Mouse (Mus musculus) forebrain, embryonic 13.5 days (tissue): ENCODE measurements around the gene Mcrip1. TPM values are rescaled to one million over a fixed set of nuclear protein-coding genes. Genes with fewer than 3 reads are reported as not detected.

Source experiments
- ATAC-seq: fragments of 200-750 bp; cut with Nextera tagmentation; 2 replicates; pipeline ENCODE4 v1.8.0; 2017
- H3K27ac ChIP-seq: fragments of 300-500 bp; sonication (generic); 2 replicates; pipeline ENCODE4 v1.5.1; 2015; ENCODE audit warnings: inconsistent platforms, mild to moderate bottlenecking, moderate library complexity
- H3K27me3 ChIP-seq: fragments of 300-500 bp; sonication (generic); 2 replicates; pipeline ENCODE4 v1.6.1; 2015; ENCODE audit warnings: mild to moderate bottlenecking, inconsistent platforms
- H3K36me3 ChIP-seq: fragments of 300-500 bp; sonication (generic); 2 replicates; pipeline ENCODE4 v1.6.1; 2015; ENCODE audit warnings: mild to moderate bottlenecking, inconsistent platforms; ENCODE audit not compliant: poor library complexity, severe bottlenecking
- H3K4me1 ChIP-seq: fragments of 300-500 bp; sonication (generic); 2 replicates; pipeline ENCODE4 v1.6.1; 2015; ENCODE audit warnings: inconsistent platforms
- H3K4me2 ChIP-seq: fragments of 300-500 bp; sonication (generic); 2 replicates; pipeline ENCODE4 v1.6.1; 2015; ENCODE audit warnings: inconsistent platforms, mild to moderate bottlenecking, moderate library complexity
- H3K4me3 ChIP-seq: fragments of 300-500 bp; sonication (generic); 2 replicates; pipeline ENCODE4 v1.5.1; 2015; ENCODE audit warnings: mild to moderate bottlenecking, inconsistent platforms
- H3K9ac ChIP-seq: fragments of 300-500 bp; sonication (generic); 2 replicates; pipeline ENCODE4 v1.6.1; 2015; ENCODE audit warnings: mild to moderate bottlenecking, inconsistent platforms
- H3K9me3 ChIP-seq: fragments of 300-500 bp; sonication (generic); replicated peaks from 2 replicates; pipeline ENCODE4 v1.6.1; 2016; ENCODE audit warnings: inconsistent platforms
- WGBS: fragments of 180-500 bp; shearing (Covaris S2); methylation state at CpG from one replicate; pipeline ENCODE4 v1.1.7; 2015; 5-methylcytosine and 5-hydroxymethylcytosine counted together
- polyA plus RNA-seq: library from polyadenylated mRNA; unstranded; fragments of >200 nt; fragmentation: Nextera tagmentation; extraction: Ambion mirVana; gene quantifications from 2 replicates; pipeline ENCODE4 v1.2.1, GENCODE M21; 2015

The Mcrip1 gene
- polyA plus RNA-seq, 1 experiment from 2014 or later, result 228 TPM

- ATAC-seq, result no peak
- Histone ChIP-seq H3K9me3 (peaks cover 8% of the 10 kb centered on the region), H3K4me3 (no peak overlapping the region), H3K4me1 (peaks cover 22% of the 10 kb centered on the region), H3K27ac (no peak overlapping the region), H3K36me3 (no peaks in the 10 kb centered on the region), H3K4me2 (no peak overlapping the region), H3K9ac (peak overlapping the region; percentile 34; the same call in 1 of the 2 replicates), H3K27me3 (no peaks in the 10 kb centered on the region)
- 66% methylated on average over 5 of the region's 5 CpGs for WGBS
Measured at GRCm38 (mm10) chr11:120552736-120553135, 3.2 kb upstream of the Mcrip1 start.

- Histone ChIP-seq H3K4me1 (peaks cover 28% of the 10 kb centered on the region), H3K4me3 (peak within 1 kb of the TSS; percentile 99), H3K4me2 (peak within 1 kb of the TSS; percentile 94), H3K36me3 (peaks cover 6% of the 10 kb centered on the region; the same call in 1 of the 2 replicates), H3K9ac (peak within 1 kb of the TSS; percentile 98), H3K27ac (peak within 1 kb of the TSS; percentile 63), H3K27me3 (no peaks in the 10 kb centered on the region), H3K9me3 (no peaks in the 10 kb centered on the region)
- 95% methylated on average over 28 of the region's 28 CpGs for whole genome bisulfite sequencing
- ATAC-seq, result no peak
Measured at GRCm38 (mm10) chr11:120550810-120551440, 1.4 kb upstream of the Mcrip1 start, which contains the start of gene Ppp1r27. Ppp1r27 (minus strand) TSS chr11:120551132.

DNA sequence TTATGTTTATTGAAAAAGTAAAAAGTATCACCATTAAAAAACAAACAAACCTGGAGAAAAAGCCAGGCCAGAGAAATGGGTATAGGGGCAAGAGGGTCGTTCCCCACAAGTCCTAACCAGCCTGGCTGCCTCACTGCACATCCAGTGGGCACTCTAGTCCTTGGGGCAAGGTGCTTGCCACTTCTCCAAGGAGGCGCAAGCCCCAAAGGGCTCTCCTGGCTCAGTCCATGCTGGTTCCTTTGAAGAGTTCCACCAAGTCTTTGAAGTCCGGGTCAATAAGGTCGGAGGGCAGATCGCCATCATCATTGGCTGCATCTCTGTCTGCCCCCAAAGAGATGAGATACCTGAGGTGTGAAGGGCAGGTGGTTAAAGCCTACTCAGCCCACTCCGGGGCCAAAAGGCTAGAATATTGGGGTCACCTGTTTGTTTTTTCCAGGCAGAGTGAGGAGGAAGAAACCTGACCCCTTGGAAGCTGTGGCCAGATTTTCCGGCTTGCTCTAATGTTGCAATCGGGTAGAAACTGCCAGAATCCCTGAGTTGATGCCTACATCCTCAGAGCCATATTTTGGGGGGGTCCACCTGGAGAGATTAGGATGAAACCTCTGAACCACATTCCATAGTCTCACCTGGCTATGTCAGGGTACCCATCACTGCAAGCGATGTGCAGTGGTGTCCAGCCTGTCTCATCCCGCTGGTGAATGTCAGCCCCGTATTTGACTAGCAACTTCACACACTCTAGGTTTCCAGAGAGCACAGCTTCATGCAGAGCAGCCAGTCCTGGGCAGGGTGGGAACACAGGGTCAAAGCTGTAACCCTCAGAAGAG, 671 bp upstream of the Mcrip1 start:
- Histone ChIP-seq H3K36me3 (peaks cover 11% of the 10 kb centered on the region; the same call in 1 of the 2 replicates), H3K9ac (peak overlapping the region; percentile 98), H3K27me3 (no peaks in the 10 kb centered on the region), H3K4me2 (peak overlapping the region; percentile 94), H3K4me3 (peak overlapping the region; percentile 99), H3K9me3 (no peaks in the 10 kb centered on the region), H3K27ac (peak overlapping the region; percentile 63), H3K4me1 (peaks cover 28% of the 10 kb centered on the region)
- 72% methylated on average over 11 of the region's 11 CpGs for WGBS
- ATAC-seq, result peak; percentile 48; the same call in 1 of the 2 replicates

DNA sequence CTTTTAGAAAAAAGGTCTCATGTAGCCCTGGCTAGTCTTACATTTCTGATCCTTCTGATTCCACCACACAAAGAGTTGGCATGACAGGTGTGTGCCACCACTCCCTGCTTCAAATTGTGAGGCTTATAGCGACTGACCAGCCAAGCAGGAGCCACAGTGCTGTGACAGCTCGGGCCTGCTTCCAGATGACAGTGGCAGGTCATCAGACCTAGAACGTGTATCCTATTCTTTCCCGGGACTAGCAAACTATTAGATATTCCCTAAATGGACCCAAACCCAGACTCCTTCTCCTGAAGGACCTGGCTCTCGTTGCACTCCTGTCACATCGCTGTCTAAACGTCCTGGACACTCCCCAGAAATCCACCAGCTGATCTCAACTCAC, 750 bp downstream of the Mcrip1 start:
- peak overlapping the region; percentile 81; the same call in 1 of the 2 replicates for H3K27ac ChIP-seq
- H3K4me2 ChIP-seq, result peak overlapping the region; percentile 94
- 24% methylated on average over 7 of the region's 7 CpGs for WGBS

DNA sequence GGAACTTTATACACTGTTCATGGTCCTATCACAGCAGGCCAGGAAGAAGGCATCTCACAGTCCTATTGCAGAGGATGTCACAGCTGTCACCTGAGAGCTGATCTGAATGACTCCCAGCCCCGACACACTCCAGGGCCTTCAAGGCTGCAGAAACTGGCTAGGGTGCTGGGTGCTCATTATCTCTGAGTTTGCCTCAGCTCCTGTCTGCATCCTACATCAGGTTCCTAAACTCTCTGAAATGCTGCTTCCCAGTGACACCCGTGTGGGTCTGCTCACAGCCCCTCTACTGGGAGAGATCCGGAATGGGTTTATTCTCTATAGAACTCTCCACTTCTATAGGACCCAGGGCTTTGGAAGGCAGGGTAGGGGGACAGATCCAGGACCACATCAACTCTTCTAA, 1.3 kb downstream of the Mcrip1 start:
- Histone ChIP-seq H3K36me3 (peaks cover 31% of the 10 kb centered on the region), H3K4me1 (peaks cover 28% of the 10 kb centered on the region), H3K27ac (no peak overlapping the region), H3K9me3 (no peaks in the 10 kb centered on the region), H3K9ac (peak overlapping the region; percentile 98), H3K4me2 (peak overlapping the region; percentile 94), H3K27me3 (no peaks in the 10 kb centered on the region), H3K4me3 (peak overlapping the region; percentile 99)
- no peak for ATAC-seq
- 85% methylated on average over 3 of the region's 3 CpGs for WGBS

More for the DNA sequence above, 750 bp downstream of the Mcrip1 start:
- Histone ChIP-seq H3K9ac (peak overlapping the region; percentile 98), H3K4me1 (peaks cover 28% of the 10 kb centered on the region), H3K4me3 (peak overlapping the region; percentile 99), H3K27me3 (no peaks in the 10 kb centered on the region), H3K9me3 (no peaks in the 10 kb centered on the region), H3K36me3 (peaks cover 25% of the 10 kb centered on the region)
- ATAC-seq, result no peak

GRCm38 (mm10) chr11:120547469-120547868, 2.1 kb downstream of the Mcrip1 start:
- H3K9me3 ChIP-seq, result no peaks in the 10 kb centered on the region
- peaks cover 38% of the 10 kb centered on the region for H3K36me3 ChIP-seq
- H3K27ac ChIP-seq, result no peak overlapping the region
- H3K9ac ChIP-seq, result no peak overlapping the region
- 65% methylated on average over 2 of the region's 2 CpGs for WGBS
- no peak overlapping the region for H3K4me3 ChIP-seq
- peak overlapping the region; percentile 10; the same call in 1 of the 2 replicates for H3K4me2 ChIP-seq
- H3K27me3 ChIP-seq, result no peaks in the 10 kb centered on the region
- peaks cover 28% of the 10 kb centered on the region for H3K4me1 ChIP-seq
- no peak for ATAC-seq

DNA sequence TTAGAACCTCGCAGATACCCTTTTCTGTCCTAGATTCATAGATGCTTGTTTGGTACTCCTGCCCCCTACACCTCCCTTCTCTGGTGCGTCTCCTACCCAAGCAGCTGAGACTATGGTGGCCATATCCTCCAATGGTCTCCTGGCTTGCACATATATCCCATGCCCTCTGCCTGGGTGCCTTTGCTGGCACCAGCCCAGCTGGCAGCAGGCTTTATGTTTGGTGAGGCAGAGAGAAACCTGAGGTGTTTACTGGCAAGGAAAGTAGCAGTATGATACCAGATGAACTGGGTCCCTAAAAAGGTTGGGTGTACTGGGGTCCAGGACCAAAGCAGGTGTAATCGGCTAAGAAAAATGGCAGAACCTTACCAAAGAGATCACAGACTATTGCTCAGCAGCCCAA, 3.6 kb downstream of the Mcrip1 start:
- H3K4me2 ChIP-seq, result no peak overlapping the region
- H3K27me3 ChIP-seq, result no peaks in the 10 kb centered on the region
- no peak for ATAC-seq
- WGBS, result 95% methylated on average over 3 of the region's 3 CpGs
- peaks cover 28% of the 10 kb centered on the region for H3K4me1 ChIP-seq
- no peak overlapping the region for H3K9ac ChIP-seq
- H3K36me3 ChIP-seq, result peaks cover 50% of the 10 kb centered on the region
- no peak overlapping the region for H3K4me3 ChIP-seq
- no peak overlapping the region for H3K27ac ChIP-seq
- H3K9me3 ChIP-seq, result no peaks in the 10 kb centered on the region

DNA sequence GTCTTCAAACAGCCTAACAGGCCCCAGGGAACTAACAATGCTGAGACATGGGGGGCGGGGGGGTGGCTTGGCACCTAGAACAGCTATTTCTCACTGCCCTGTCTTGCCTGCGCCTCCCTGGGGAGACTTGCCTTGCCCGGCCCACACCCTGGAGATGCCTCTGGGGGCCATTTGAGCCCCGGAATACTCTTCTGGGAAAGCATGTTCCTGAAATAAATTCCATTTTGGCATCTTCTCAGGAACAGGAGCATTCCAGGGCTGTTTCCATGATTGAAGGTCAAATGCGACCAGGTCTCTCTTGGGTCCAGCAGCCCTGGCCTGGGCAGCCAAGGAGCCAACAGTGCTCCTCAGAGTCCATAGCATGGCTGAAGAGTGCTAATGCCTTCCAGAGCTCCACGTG, 7.2 kb downstream of the Mcrip1 start:
- H3K27ac ChIP-seq, result no peak overlapping the region
- H3K4me2 ChIP-seq, result no peak overlapping the region
- H3K4me1 ChIP-seq, result peaks cover 22% of the 10 kb centered on the region
- no peak overlapping the region for H3K9ac ChIP-seq
- peaks cover 50% of the 10 kb centered on the region for H3K36me3 ChIP-seq
- no peak for ATAC-seq
- 91% methylated on average over 6 of the region's 6 CpGs for WGBS
- H3K9me3 ChIP-seq, result no peaks in the 10 kb centered on the region
- no peak overlapping the region for H3K4me3 ChIP-seq
- no peaks in the 10 kb centered on the region for H3K27me3 ChIP-seq

GRCm38 (mm10) chr11:120541907-120542306, 7.6 kb downstream of the Mcrip1 start:
- H3K27ac ChIP-seq, result no peak overlapping the region
- H3K4me3 ChIP-seq, result no peak overlapping the region
- no peaks in the 10 kb centered on the region for H3K27me3 ChIP-seq
- 32% methylated on average over 4 of the region's 4 CpGs for WGBS
- H3K4me1 ChIP-seq, result peaks cover 19% of the 10 kb centered on the region
- H3K9ac ChIP-seq, result no peak overlapping the region
- ATAC-seq, result no peak
- H3K9me3 ChIP-seq, result no peaks in the 10 kb centered on the region
- H3K36me3 ChIP-seq, result peaks cover 50% of the 10 kb centered on the region
- no peak overlapping the region for H3K4me2 ChIP-seq

DNA sequence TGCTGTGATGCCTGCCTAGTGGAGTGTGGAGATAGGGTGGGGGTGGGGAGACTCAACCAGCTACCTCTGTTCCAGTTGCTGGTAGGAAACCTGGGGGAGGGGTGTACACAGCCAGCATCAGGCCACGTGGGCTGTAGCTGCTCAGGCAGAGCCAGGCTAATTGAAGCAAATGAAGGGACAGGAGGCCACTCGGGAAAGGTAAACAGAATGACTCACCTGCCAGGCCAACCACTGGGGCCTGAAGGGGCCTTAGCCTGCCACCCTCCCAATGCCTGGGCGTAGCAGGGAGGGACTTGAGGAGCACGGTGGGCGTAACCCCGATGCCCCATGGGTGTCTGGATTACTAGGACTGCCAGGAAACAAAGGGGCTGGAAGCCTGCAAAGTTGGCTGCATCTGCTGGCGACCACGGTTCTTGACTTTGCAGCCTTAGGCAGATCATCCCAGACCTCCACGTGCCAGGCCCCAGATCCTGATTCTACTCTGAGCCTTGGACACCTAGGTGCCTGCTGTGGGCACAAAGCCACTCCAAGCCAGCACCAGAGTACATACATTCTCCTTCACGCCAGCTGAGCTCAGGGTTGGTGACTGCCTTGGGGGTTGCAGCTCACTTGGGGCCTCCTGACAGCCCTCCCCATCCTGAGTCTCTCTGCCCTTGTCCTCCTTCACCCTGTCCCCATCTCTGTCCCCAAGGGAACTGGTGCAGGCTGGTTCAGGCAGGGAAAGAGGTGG, 10.1 kb downstream of the Mcrip1 start:
- Histone ChIP-seq H3K27ac (no peak overlapping the region), H3K9me3 (no peaks in the 10 kb centered on the region), H3K27me3 (peaks cover 2% of the 10 kb centered on the region; the same call in 1 of the 2 replicates), H3K4me1 (peaks cover 19% of the 10 kb centered on the region), H3K9ac (0 out of 2 replicates have a peak overlapping the region, but pooled peaks have one; percentile 40), H3K4me2 (no peak overlapping the region), H3K36me3 (peaks cover 31% of the 10 kb centered on the region), H3K4me3 (no peak overlapping the region)
- WGBS, result 21% methylated on average over 10 of the region's 10 CpGs
- no peak for ATAC-seq

GRCm38 (mm10) chr11:120538955-120539284, 10.6 kb downstream of the Mcrip1 start:
- Histone ChIP-seq H3K9ac (0 out of 2 replicates have a peak overlapping the region, but pooled peaks have one; percentile 40), H3K9me3 (no peaks in the 10 kb centered on the region), H3K4me1 (peaks cover 19% of the 10 kb centered on the region), H3K4me2 (no peak overlapping the region), H3K36me3 (peaks cover 26% of the 10 kb centered on the region), H3K27ac (no peak overlapping the region), H3K4me3 (no peak overlapping the region), H3K27me3 (peaks cover 7% of the 10 kb centered on the region; the same call in 1 of the 2 replicates)
- ATAC-seq, result no peak
- 49% methylated on average over 8 of the region's 8 CpGs for WGBS

- H3K36me3 ChIP-seq, result peaks cover 22% of the 10 kb centered on the region
- peaks cover 8% of the 10 kb centered on the region for H3K27me3 ChIP-seq
- ATAC-seq, result peak; percentile 8; the same call in 1 of the 2 replicates
- H3K9me3 ChIP-seq, result no peaks in the 10 kb centered on the region
- 64% methylated on average over 3 of the region's 3 CpGs for WGBS
- no peak overlapping the region for H3K9ac ChIP-seq
- no peak overlapping the region for H3K27ac ChIP-seq
- peaks cover 19% of the 10 kb centered on the region for H3K4me1 ChIP-seq
- H3K4me2 ChIP-seq, result no peak overlapping the region
- H3K4me3 ChIP-seq, result no peak overlapping the region
Measured at GRCm38 (mm10) chr11:120538485-120538884, 11.0 kb downstream of the Mcrip1 start.
